Mouse (Mus musculus): ENCODE measurements at regions not wholly inside any gene's neighbourhood (a gene's known extent, or its start where the extent isn't known, plus 50 kb on each side); places are given as distances from the start of the nearest gene placed in this dataset.

DNA sequence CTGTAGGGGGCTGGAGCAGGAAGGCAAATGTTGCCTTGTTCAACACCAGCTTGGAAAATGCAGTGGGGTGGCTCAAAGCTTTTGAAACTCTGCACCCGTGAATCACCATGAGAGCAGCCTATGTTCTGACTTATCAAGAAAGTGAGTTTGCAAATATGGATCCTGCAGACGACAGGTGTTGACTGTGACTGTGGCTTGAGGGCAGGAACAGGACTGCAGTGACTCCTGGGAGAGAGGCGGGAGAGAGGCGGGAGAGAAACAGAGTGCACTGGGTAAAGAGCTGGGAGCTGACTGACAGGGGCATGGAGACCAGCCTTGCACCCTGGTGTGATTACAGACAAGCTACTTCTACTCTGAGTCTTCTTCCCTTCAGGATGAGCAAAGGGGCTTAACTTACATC is 254.0 kb downstream of the Sec23ip start:
- TF ChIP-seq HCFC1 (IDR thresholded peaks at IDR 0.05; ENCODE audit: low read depth, low read length) (no peak), POLR2A (IDR thresholded peaks at IDR 0.05; ENCODE audit: control insufficient read depth in 1 of 2, insufficient read depth in 1 of 2, low read depth in 1 of 2, low read length in 2 of 2, poor library complexity in 1 of 2) (no peak), TAL1 (IDR thresholded peaks at IDR 0.05; ENCODE audit: low read length) (no peak), EP300 (IDR thresholded peaks at IDR 0.05; ENCODE audit: low read depth in 1 of 2, low read length in 2 of 2) (no peak), CTCF (IDR thresholded peaks at IDR 0.05 in 2 of 3, conservative IDR thresholded peaks at IDR 0.05 in 1 of 3; ENCODE audit: control insufficient read depth in 1 of 3, insufficient read depth in 1 of 3, low read depth in 2 of 3, low read length in 3 of 3, poor library complexity in 1 of 3, severe bottlenecking in 1 of 3) (no peak), USF1 (IDR thresholded peaks at IDR 0.05; ENCODE audit: low read depth, low read length) (no peak), GABPA (IDR thresholded peaks at IDR 0.05; ENCODE audit: low read depth, low read length) (no peak), UBTF (IDR thresholded peaks at IDR 0.05; ENCODE audit: borderline replicate concordance, insufficient read depth, low read depth, low read length) (no peak), MAZ (IDR thresholded peaks at IDR 0.05; ENCODE audit: low read depth, low read length) (no peak), MAX (IDR thresholded peaks at IDR 0.05; ENCODE audit: low read length) (no peak), SMC3 (IDR thresholded peaks at IDR 0.05; ENCODE audit: low read depth, low read length) (no peak)

All from MEL (cell line).